Mouse (Mus musculus): Measurements from ENCODE around the gene Pmm1. TPM values are rescaled to one million over a fixed set of nuclear protein-coding genes. Genes with fewer than 3 reads are reported as not detected.
"Not testable (repeated sequence)": the region's sequence is repeated elsewhere in the genome, so short reads cannot be mapped to it uniquely, and the experiment has no call there.

Pmm1 gene
- polyA plus RNA-seq, 1 experiment from 2014 or later = 75.2 TPM

- not testable (repeated sequence) for H3K36me3 ChIP-seq; H3K4me2 ChIP-seq; H3K27me3 ChIP-seq; ATAC-seq (ENCODE audit: low read depth); H3K4me1 ChIP-seq (replicated peaks); H3K27ac ChIP-seq (replicated peaks); H3K9ac ChIP-seq; H3K4me3 ChIP-seq
- 76% methylated on average over 6 of the region's 6 CpGs for WGBS
- peaks cover 12% of the 10 kb centered on the region; the same call in 1 of the 2 replicates for H3K9me3 ChIP-seq
Measured at GRCm38 (mm10) chr15:81969635-81970034, 8.9 kb upstream of the Pmm1 start.

GRCm38 (mm10) chr15:81969173-81969572, 8.4 kb upstream of the Pmm1 start:
- no peak for ATAC-seq (ENCODE audit: low read depth)
- H3K4me1 ChIP-seq (replicated peaks) = no peaks in the 10 kb centered on the region
- H3K9ac ChIP-seq = no peak overlapping the region
- no peak overlapping the region for H3K27ac ChIP-seq (replicated peaks)
- no peaks in the 10 kb centered on the region for H3K36me3 ChIP-seq
- no peak overlapping the region for H3K4me2 ChIP-seq
- no peak overlapping the region for H3K4me3 ChIP-seq
- H3K9me3 ChIP-seq = peaks cover 12% of the 10 kb centered on the region; the same call in 1 of the 2 replicates
- 73% methylated on average over 7 of the region's 7 CpGs for WGBS
- no peaks in the 10 kb centered on the region for H3K27me3 ChIP-seq

- no peaks in the 10 kb centered on the region for H3K27me3 ChIP-seq
- no peak overlapping the region for H3K9ac ChIP-seq
- H3K27ac ChIP-seq (replicated peaks) = no peak overlapping the region
- 72% methylated on average over 2 of the region's 2 CpGs for WGBS
- peaks cover 12% of the 10 kb centered on the region; the same call in 1 of the 2 replicates for H3K9me3 ChIP-seq
- ATAC-seq (ENCODE audit: low read depth) = no peak
- H3K36me3 ChIP-seq = no peaks in the 10 kb centered on the region
- no peaks in the 10 kb centered on the region for H3K4me1 ChIP-seq (replicated peaks)
- H3K4me2 ChIP-seq = no peak overlapping the region
- no peak overlapping the region for H3K4me3 ChIP-seq
Measured at GRCm38 (mm10) chr15:81968447-81968846, 7.7 kb upstream of the Pmm1 start.

DNA sequence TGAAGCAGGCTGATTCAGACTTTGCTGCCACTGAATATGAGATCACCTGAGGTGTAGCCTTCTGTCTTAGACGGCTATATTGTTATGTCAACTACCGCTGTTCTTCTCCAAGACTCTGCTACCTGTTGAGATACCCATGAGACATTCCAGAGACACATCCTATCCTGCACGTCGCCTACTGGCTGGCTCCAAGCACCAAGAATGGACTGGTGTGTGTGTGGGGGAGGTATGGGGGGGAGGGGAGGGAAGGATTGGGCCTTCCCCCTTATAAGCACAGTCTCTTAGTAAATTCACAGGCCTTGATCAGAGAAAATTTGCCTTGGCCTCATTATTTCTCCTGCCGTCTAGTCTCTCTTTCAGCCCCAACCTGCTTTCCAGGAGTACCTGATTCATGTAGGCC, 7.1 kb upstream of the Pmm1 start:
- H3K9ac ChIP-seq = no peak overlapping the region
- no peak overlapping the region for H3K4me2 ChIP-seq
- H3K9me3 ChIP-seq = peaks cover 8% of the 10 kb centered on the region; the same call in 1 of the 2 replicates
- H3K4me3 ChIP-seq = no peak overlapping the region
- no peaks in the 10 kb centered on the region for H3K4me1 ChIP-seq (replicated peaks)
- no peak overlapping the region for H3K27ac ChIP-seq (replicated peaks)
- H3K27me3 ChIP-seq = no peaks in the 10 kb centered on the region
- whole genome bisulfite sequencing = 94% methylated on average over 5 of the region's 5 CpGs
- H3K36me3 ChIP-seq = no peaks in the 10 kb centered on the region
- ATAC-seq (ENCODE audit: low read depth) = no peak

- WGBS = 82% methylated on average over 13 of the region's 14 CpGs
- Histone ChIP-seq H3K27ac (replicated peaks) (no peak overlapping the region), H3K4me2 (no peak overlapping the region), H3K36me3 (no peaks in the 10 kb centered on the region), H3K9me3 (0 out of 2 replicates have a peak, but pooled peaks cover 3% of the 10 kb centered on the region), H3K4me3 (no peak overlapping the region), H3K27me3 (no peaks in the 10 kb centered on the region), H3K9ac (no peak overlapping the region), H3K4me1 (replicated peaks) (no peaks in the 10 kb centered on the region)
- ATAC-seq (ENCODE audit: low read depth) = no peak
Measured at GRCm38 (mm10) chr15:81966062-81966829, 5.5 kb upstream of the Pmm1 start.

- WGBS = 62% methylated on average over 4 of the region's 4 CpGs
- Histone ChIP-seq H3K4me1 (replicated peaks) (no peaks in the 10 kb centered on the region), H3K9me3 (no peaks in the 10 kb centered on the region), H3K27me3 (no peaks in the 10 kb centered on the region), H3K36me3 (no peaks in the 10 kb centered on the region), H3K9ac (no peak overlapping the region), H3K4me3 (no peak overlapping the region), H3K4me2 (no peak overlapping the region), H3K27ac (replicated peaks) (no peak overlapping the region)
- no peak for ATAC-seq (ENCODE audit: low read depth)
Measured at GRCm38 (mm10) chr15:81964980-81965545, 4.3 kb upstream of the Pmm1 start.

GRCm38 (mm10) chr15:81964262-81964661, 3.5 kb upstream of the Pmm1 start:
- no peaks in the 10 kb centered on the region for H3K9me3 ChIP-seq
- H3K4me1 ChIP-seq (replicated peaks) = peaks cover 7% of the 10 kb centered on the region
- no peak overlapping the region for H3K4me2 ChIP-seq
- H3K27ac ChIP-seq (replicated peaks) = no peak overlapping the region
- no peaks in the 10 kb centered on the region for H3K27me3 ChIP-seq
- H3K9ac ChIP-seq = no peak overlapping the region
- H3K36me3 ChIP-seq = no peaks in the 10 kb centered on the region
- ATAC-seq (ENCODE audit: low read depth) = no peak
- WGBS = 55% methylated on average over 1 of the region's 1 CpGs
- H3K4me3 ChIP-seq = no peak overlapping the region

DNA sequence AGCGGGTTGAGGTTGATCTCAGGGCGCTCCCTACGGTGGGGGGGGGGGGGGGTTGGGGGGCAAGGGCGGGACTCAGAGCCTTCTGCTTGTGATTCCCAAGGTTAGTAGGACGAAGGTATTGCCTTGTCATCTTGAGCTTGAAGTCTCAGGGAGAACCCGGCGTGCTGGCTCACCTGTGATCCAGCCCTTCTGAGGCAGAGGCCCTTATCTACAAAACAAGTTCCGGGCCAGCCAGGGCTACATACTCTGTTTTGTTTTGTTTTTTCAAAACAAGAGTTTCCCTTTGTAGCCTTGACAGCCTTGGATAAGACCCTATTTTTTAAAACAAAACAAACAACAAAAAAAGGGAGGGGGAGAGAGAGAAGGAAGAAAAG, 335 bp upstream of the Pmm1 start:
- 2% methylated on average over 8 of the region's 8 CpGs for WGBS
- no peak for ATAC-seq (ENCODE audit: low read depth)
- H3K27ac ChIP-seq (replicated peaks) = peak overlapping the region; percentile 90; the same call in 1 of the 2 replicates

GRCm38 (mm10) chr15:81958906-81959305, 1.8 kb downstream of the Pmm1 start:
- no peak for ATAC-seq (ENCODE audit: low read depth)

More for the DNA sequence above, 335 bp upstream of the Pmm1 start:
- Histone ChIP-seq H3K9me3 (no peaks in the 10 kb centered on the region), H3K36me3 (no peaks in the 10 kb centered on the region), H3K4me1 (replicated peaks) (peaks cover 11% of the 10 kb centered on the region), H3K9ac (peak overlapping the region; percentile 87; the same call in 1 of the 2 replicates), H3K27me3 (no peaks in the 10 kb centered on the region), H3K4me2 (peak overlapping the region; percentile 98), H3K4me3 (peak overlapping the region; percentile 69)

DNA sequence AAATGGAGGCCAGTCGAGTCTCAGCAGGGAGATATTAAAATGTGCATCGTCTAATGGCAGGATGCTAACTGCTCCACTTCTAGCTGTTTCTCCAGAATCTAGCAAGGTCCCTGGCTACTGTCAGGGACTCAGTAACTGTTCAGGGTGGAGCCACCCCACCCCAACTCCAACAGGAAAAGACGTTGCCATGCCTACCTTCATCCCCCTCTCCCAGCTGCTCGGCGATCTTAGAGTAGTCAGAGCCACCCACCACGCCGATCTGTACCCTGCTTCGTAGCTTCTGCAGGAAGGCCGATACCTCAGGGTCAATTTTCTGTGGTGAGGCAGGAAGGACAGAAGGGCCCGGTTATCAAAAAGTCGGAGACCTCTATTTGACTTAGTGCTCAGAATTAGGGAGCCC, 3.1 kb downstream of the Pmm1 start:
- Histone ChIP-seq H3K9me3 (no peaks in the 10 kb centered on the region), H3K27me3 (no peaks in the 10 kb centered on the region), H3K27ac (replicated peaks) (no peak overlapping the region), H3K4me3 (no peak overlapping the region), H3K4me1 (replicated peaks) (peaks cover 11% of the 10 kb centered on the region), H3K4me2 (no peak overlapping the region), H3K9ac (no peak overlapping the region), H3K36me3 (peaks cover 28% of the 10 kb centered on the region)
- no peak for ATAC-seq (ENCODE audit: low read depth)
- 88% methylated on average over 11 of the region's 11 CpGs for WGBS

More at GRCm38 (mm10) chr15:81958906-81959305, 1.8 kb downstream of the Pmm1 start:
- Histone ChIP-seq H3K4me1 (replicated peaks) (peaks cover 11% of the 10 kb centered on the region), H3K9ac (no peak overlapping the region), H3K9me3 (no peaks in the 10 kb centered on the region), H3K4me3 (no peak overlapping the region), H3K36me3 (peaks cover 18% of the 10 kb centered on the region), H3K27ac (replicated peaks) (no peak overlapping the region), H3K4me2 (no peak overlapping the region), H3K27me3 (no peaks in the 10 kb centered on the region)
- WGBS = 91% methylated on average over 3 of the region's 3 CpGs

- WGBS = 61% methylated on average over 8 of the region's 8 CpGs
- H3K4me1 ChIP-seq (replicated peaks) = peaks cover 11% of the 10 kb centered on the region
- no peak overlapping the region for H3K27ac ChIP-seq (replicated peaks)
- H3K36me3 ChIP-seq = peaks cover 40% of the 10 kb centered on the region
- H3K27me3 ChIP-seq = no peaks in the 10 kb centered on the region
- no peak overlapping the region for H3K4me2 ChIP-seq
- H3K9ac ChIP-seq = no peak overlapping the region
- no peak for ATAC-seq (ENCODE audit: low read depth)
- no peak overlapping the region for H3K4me3 ChIP-seq
- H3K9me3 ChIP-seq = no peaks in the 10 kb centered on the region
Measured at GRCm38 (mm10) chr15:81956457-81956856, 4.3 kb downstream of the Pmm1 start.

GRCm38 (mm10) chr15:81955414-81955813, 5.3 kb downstream of the Pmm1 start:
- Histone ChIP-seq H3K4me3 (no peak overlapping the region), H3K9me3 (no peaks in the 10 kb centered on the region), H3K9ac (no peak overlapping the region), H3K27me3 (no peaks in the 10 kb centered on the region), H3K27ac (replicated peaks) (no peak overlapping the region), H3K4me2 (no peak overlapping the region), H3K4me1 (replicated peaks) (peaks cover 11% of the 10 kb centered on the region), H3K36me3 (peaks cover 50% of the 10 kb centered on the region)
- WGBS = 90% methylated on average over 15 of the region's 15 CpGs
- no peak for ATAC-seq (ENCODE audit: low read depth)

All from neural tube, embryonic 13.5 days (tissue).